8 mouse cellular contexts compared by ENCODE assay signal in genomic region chr9:49485892-49486311, GRCm38 (mm10). TPM values are rescaled to one million over a fixed set of nuclear protein-coding genes. Genes with fewer than 3 reads are reported as not detected.
A peak's percentile ranks its signal among the peaks of the same experiment; 100 is the strongest.
DNase-seq lines count a peak whose midpoint lies in the region; ATAC-seq and TF ChIP-seq lines count a peak whose summit lies in the region.

Ttc12 (minus strand) TSS chr9:49486225.

- peak within 1 kb of the TSS; percentile 46 for H3K4me3 ChIP-seq in hindbrain, postnatal 0 days (ENCODE audit: low read length)

- H3K27me3 ChIP-seq in hindbrain, postnatal 0 days (ENCODE audit: insufficient read depth, low read length): no peaks in the 10 kb centered on the region

- no peaks in the 10 kb centered on the region for H3K4me1 ChIP-seq in hindbrain, postnatal 0 days (ENCODE audit: insufficient read depth, low read length)

- DNase-seq in adrenal gland, adult (ENCODE audit: inconsistent age in 2 of 2, low spot score in 1 of 2): peak; percentile 93 to 98
- peak; percentile 61 to 67 for DNase-seq in cerebellum, postnatal 25 days
- peak; percentile 74 for DNase-seq in gastrocnemius, postnatal 10 days
- peak; percentile 70 for DNase-seq in hindbrain, postnatal 0 days (ENCODE audit: low spot score)
- DNase-seq in left cerebral cortex, postnatal 36 days (ENCODE audit: low spot score in 2 of 2): peak; percentile 53 to 58
- peak; percentile 53 for DNase-seq in right cerebral cortex, postnatal 14 days
- DNase-seq in yolk sac, embryonic 10.5 days (ENCODE audit: low spot score): peak; percentile 87

- H3K27ac ChIP-seq in hindbrain, postnatal 0 days: no peak within 1 kb of the TSS

- no peak for TF ChIP-seq CTCF in hindbrain, postnatal 0 days (IDR thresholded peaks at IDR 0.05; ENCODE audit: low read depth)

- peak; percentile 91 for ATAC-seq in hindbrain, postnatal 0 days
- ATAC-seq in megakaryocyte-erythroid progenitor cell, adult 5-6 weeks (replicated peaks; ENCODE audit: low FRiP score, low TSS enrichment, poor library complexity, severe bottlenecking): peak; percentile 75

- H3K4me2 ChIP-seq in hindbrain, postnatal 0 days (ENCODE audit: low read depth, low read length): peak within 1 kb of the TSS; percentile 76

- H3K36me3 ChIP-seq in hindbrain, postnatal 0 days (ENCODE audit: insufficient read depth, low read length): no peaks in the 10 kb centered on the region

- H3K9ac ChIP-seq in hindbrain, postnatal 0 days (replicated peaks; ENCODE audit: low read length): peak within 1 kb of the TSS; percentile 41; the same call in 1 of the 2 replicates

- intact Hi-C loops in left cerebral cortex, postnatal 36 days (cut with DNase I): loop anchor here (1.0 kb wide), 1 partner anchor 239 kb away; no protein-coding TSS in a partner anchor

- under 1% methylated on average over 18 of the region's 18 CpGs for WGBS in hindbrain, postnatal 0 days

- H3K9me3 ChIP-seq in hindbrain, postnatal 0 days (ENCODE audit: low read length): no peaks in the 10 kb centered on the region

RNA-seq across cellular contexts. Expression of gene Ttc12, which starts in this region (rescaled TPM):
- under 1 TPM; 0.66 to 0.93 TPM for total RNA-seq in gastrocnemius, postnatal 10 days (2021)
- total RNA-seq in hindbrain, postnatal 0 days (2014; rRNA removed): 1.0 and 1.5 TPM in 2 replicates
- polyA plus RNA-seq in hindbrain, postnatal 0 days (2015; fragmentation: Nextera tagmentation; extraction: Ambion mirVana): 1.9 and 2.0 TPM in 2 replicates
- total RNA-seq in left cerebral cortex, postnatal 36 days (2021): 1 to 10 TPM in 1 of 2 experiments, under 1 TPM in 1; 0.96 to 1.2 TPM
- 0.52 and 1.4 TPM in 2 replicates for total RNA-seq in megakaryocyte-erythroid progenitor cell, adult 5-6 weeks (2014; fragmentation: Nextera tagmentation)
- total RNA-seq in megakaryocyte-erythroid progenitor cell, adult 5-6 weeks (2017): 0.42 and 0.85 TPM in 2 replicates

Comparison
In these comparisons a context has a peak if more than half of its experiments do, and no peak if none do; other contexts are left out.
1. Peak in DNase-seq in gastrocnemius, postnatal 10 days; RNA of the gene not detected or under 1 TPM.